Mouse (Mus musculus): Measurements from ENCODE around the gene Rab4a. TPM values are rescaled to one million over a fixed set of nuclear protein-coding genes. Genes with fewer than 3 reads are reported as not detected.

The Rab4a gene
- total RNA-seq, 2 experiments from 2014 or later = 41.0 to 45.8 TPM

- DNase-seq (ENCODE audit: low spot score in 2 of 2) = no peak
- intact Hi-C loops (cut with DNase I) = no loop called here
These were observed 32.7 kb downstream of the Rab4a start for GRCm38 (mm10) chr8:123838496-123838895.

- peak; percentile 79 to 82 for DNase-seq (ENCODE audit: low spot score in 2 of 2)
- intact Hi-C loops (cut with DNase I) = loop anchor here (1.0 kb wide), 1 partner anchor 37 kb away; no protein-coding TSS in a partner anchor
These were observed 35.0 kb downstream of the Rab4a start for GRCm38 (mm10) chr8:123840578-123841345.

- DNase-seq (ENCODE audit: low spot score in 2 of 2) = no peak
- intact Hi-C loops (cut with DNase I) = no loop called here
These were observed 36.3 kb downstream of the Rab4a start for GRCm38 (mm10) chr8:123842086-123842485.

- intact Hi-C loops (cut with DNase I) = loop anchor here (2.0 kb wide), 1 partner anchor 14 kb away; no protein-coding TSS in a partner anchor
- no peak for DNase-seq (ENCODE audit: low spot score in 2 of 2)
These were observed 38.6 kb downstream of the Rab4a start for GRCm38 (mm10) chr8:123844341-123844740.

DNA sequence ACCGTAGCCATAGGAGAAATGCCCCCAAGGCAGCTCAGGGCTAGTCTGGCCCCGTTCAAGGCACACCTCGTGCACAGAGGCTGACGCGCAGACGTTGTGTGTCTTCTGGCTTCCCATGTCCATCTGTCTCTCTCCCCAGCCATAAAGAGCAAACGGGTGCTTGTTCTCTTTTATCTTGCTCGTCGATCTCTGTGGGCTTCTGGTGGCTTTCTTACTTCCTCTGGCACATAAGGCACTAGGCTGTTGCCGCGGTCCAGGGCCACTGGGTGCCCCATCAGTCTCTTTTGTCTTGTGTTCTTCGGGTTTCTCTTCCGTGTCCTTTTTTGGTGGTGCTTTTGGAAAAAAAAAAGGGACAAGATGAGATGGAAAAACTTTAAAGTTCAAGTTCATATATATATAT, 39.3 kb downstream of the Rab4a start:
- intact Hi-C loops (cut with DNase I) = loop anchor here (2.0 kb wide), 1 partner anchor 14 kb away; no protein-coding TSS in a partner anchor
- no peak for DNase-seq (ENCODE audit: low spot score in 2 of 2)

DNA sequence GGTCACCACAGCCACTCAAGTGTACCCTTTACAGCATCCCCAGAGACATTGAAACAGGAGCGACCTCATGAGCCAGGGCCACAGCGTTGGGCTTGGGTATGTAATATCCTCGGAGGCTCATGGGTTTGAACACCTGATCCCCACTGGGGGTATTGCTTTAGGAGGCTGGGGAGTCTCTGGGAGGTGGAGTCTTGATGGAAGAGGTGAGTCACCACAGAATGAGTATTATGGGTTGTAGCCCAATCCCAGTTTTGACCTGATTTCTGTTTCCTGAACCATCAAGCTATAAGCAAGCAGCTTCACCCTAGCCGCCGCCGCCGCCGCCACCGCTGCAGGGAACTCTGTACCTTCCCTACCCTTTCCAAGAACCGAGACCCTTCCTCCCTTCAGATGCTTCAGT, 40.2 kb downstream of the Rab4a start:
- intact Hi-C loops (cut with DNase I) = loop anchor here (2.0 kb wide), 1 partner anchor 13 kb away; no protein-coding TSS in a partner anchor
- DNase-seq (ENCODE audit: low spot score in 2 of 2) = no peak

DNA sequence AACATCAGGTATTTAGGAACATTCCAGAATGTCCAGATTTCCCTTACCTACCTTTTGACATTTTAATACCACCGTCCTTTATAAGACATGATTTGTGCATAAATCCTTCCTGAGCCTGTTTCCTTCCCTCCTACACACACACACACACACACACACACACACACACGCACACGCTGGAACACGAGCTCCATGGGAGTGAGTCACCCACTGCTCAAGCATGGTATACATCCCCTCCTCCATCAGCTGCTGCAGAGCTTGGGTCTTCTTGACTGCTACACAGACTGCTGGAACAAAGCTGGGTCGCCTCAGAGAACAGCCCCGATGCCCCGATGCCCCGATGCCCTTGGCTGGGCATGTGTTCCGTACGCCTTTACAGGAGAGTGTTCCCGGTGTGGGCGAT, 40.7 kb downstream of the Rab4a start:
- peak in 1 of 2 experiments; percentile 58 for DNase-seq (ENCODE audit: low spot score in 2 of 2)
- intact Hi-C loops (cut with DNase I) = no loop called here

GRCm38 (mm10) chr8:123847546-123847945, 41.8 kb downstream of the Rab4a start:
- intact Hi-C loops (cut with DNase I) = no loop called here

GRCm38 (mm10) chr8:123849352-123849751, 43.6 kb downstream of the Rab4a start:
- intact Hi-C loops (cut with DNase I) = no loop called here
- DNase-seq (ENCODE audit: low spot score in 2 of 2) = no peak

More at GRCm38 (mm10) chr8:123847546-123847945, 41.8 kb downstream of the Rab4a start:
- DNase-seq (ENCODE audit: low spot score in 2 of 2) = no peak

DNA sequence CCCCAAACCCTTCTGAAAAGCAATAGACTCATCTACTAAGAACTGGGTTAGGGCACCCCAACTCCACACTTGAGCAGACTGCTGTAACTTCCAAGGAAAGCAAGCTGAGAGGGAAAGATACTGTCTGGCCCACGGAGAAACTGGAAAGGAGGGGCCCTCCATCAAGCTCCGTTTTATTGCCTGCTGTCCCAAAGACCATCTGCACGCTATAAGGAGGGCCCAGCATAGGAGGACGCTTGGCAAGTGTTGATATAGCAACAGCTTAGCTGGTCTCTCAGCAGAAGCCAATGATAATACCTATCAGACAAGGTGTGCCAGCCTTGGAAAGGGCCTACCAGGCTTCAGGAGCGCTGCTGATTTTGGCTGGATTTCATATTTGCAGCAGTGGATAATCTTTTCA, 45.8 kb downstream of the Rab4a start:
- intact Hi-C loops (cut with DNase I) = no loop called here

GRCm38 (mm10) chr8:123854252-123854651, 48.5 kb downstream of the Rab4a start:
- intact Hi-C loops (cut with DNase I) = no loop called here
- DNase-seq (ENCODE audit: low spot score in 2 of 2) = no peak

More for the DNA sequence above, 45.8 kb downstream of the Rab4a start:
- DNase-seq (ENCODE audit: low spot score in 2 of 2) = no peak

DNA sequence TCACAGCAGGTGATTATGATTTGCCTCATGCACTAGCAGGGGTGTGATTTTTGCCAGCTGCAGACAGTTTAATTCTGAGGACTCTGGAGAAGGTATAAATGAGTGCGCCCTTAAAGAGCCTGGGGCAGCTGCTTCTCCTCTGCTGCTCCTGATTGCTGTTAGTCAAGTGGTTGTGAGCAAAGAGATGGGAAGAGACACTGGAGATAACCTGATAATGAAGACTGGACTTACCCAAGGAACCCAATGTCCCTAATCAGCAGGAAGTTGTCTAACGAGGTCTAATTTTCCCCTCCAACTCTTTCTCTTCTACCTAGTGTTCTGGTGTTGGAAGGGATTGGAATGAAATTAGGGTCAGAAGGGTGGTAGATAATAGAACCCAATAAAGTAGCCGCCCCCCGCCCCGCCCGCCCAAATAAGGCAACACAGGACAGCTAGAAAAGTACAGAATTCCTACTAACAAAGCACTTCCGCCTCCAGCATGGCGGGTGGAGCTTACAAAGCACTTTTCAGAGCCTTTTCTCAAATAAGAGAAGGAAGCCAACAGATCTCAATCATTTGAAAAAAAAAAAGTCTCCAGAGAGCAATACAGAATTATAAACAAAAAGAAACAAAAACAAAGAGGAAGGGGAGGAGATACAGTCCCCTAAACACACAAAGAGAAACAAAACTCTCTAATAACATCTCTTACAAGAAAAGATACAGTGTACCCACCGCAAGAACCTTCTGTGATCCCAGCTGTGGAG, 49.1 kb downstream of the Rab4a start:
- no peak for DNase-seq (ENCODE audit: low spot score in 2 of 2)
- intact Hi-C loops (cut with DNase I) = no loop called here

DNA sequence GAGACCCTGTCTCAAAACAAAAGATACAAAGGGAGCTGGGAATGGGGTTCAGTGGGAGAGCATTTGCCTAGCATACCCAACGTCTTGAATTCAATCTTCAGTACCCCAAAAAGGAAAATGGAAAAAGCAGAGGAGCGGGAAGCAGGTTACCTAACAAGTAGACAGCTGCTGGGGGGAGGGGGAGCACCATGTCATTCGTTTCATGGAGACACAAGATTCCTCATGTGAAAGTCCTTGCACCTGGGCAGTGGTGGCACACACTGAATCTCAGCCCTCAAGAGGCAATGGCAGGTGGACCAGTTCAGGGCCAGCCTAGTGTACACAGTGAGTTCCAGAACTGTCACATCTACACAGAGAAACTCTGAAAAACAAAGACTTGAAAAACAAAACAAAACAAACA, 51.6 kb downstream of the Rab4a start:
- no peak for DNase-seq (ENCODE audit: low spot score in 2 of 2)
- intact Hi-C loops (cut with DNase I) = no loop called here

GRCm38 (mm10) chr8:123858574-123858940, 52.8 kb downstream of the Rab4a start:
- intact Hi-C loops (cut with DNase I) = loop anchor here (2.0 kb wide), 2 partner anchors 14 to 34 kb away; no protein-coding TSS in a partner anchor

GRCm38 (mm10) chr8:123858941-123859647, 53.3 kb downstream of the Rab4a start:
- DNase-seq (ENCODE audit: low spot score in 2 of 2) = peak; percentile 90 to 93
- intact Hi-C loops (cut with DNase I) = loop anchor here (2.0 kb wide), 2 partner anchors 14 to 34 kb away; no protein-coding TSS in a partner anchor

More at GRCm38 (mm10) chr8:123858574-123858940, 52.8 kb downstream of the Rab4a start:
- no peak for DNase-seq (ENCODE audit: low spot score in 2 of 2)

DNA sequence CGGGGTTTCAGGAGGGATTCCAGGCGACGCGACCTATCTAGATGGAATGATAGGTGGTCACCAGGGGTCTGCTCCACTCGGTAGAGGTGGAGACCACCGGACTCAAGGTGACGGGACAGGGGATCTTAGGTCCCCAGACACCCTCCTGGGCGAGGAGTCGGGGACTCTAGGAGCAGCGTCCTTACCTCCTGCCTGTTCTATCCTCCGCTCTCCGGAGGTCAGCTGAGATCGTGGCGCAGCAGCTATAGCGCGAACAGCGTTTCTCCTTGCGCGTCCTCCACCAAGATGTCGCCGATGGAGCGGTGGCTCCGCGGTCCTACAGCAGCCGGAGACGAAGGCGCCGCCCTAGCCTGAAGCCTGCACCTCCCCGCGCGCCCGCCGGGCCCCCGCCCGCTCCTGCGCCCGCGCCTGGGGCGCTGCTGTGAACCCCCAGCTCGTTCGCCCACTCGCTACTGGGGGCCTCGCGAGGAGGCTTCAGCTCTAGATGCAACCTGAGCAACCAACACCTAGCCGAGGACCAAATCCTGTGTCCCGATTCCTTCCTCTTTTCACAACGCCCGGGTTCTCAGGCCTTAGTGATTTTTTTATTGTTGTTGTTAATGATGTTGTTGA, 54.0 kb downstream of the Rab4a start, which contains the start of gene Ccsap:
TSS of gene Ccsap (minus strand) at position 562 of the 612 bp plus-strand sequence.
- intact Hi-C loops (cut with DNase I) = loop anchor here (2.0 kb wide), 2 partner anchors 15 to 33 kb away; no protein-coding TSS in a partner anchor
- DNase-seq (ENCODE audit: low spot score in 2 of 2) = peak; percentile 68 to 78

DNA sequence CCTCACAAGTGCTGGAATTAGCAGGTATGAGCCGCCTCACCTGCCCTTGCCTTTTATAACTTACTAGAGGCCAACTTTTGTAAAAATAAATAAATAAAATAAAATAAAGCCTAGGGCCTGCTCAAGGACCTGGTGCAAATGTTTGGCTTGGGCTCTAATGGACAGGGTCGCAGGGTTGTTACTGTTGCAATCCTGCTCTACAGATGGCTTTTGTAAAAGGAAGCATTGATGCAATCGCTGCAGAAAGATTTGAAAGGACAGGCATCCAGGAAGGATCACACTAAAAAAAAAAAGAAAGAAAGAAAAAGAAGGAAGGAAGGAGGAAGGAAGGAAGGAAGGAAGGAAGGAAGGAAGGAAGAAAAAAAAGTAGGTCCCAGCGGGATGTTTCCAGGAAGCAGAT, 54.6 kb downstream of the Rab4a start:
- no peak for DNase-seq (ENCODE audit: low spot score in 2 of 2)
- intact Hi-C loops (cut with DNase I) = no loop called here

DNA sequence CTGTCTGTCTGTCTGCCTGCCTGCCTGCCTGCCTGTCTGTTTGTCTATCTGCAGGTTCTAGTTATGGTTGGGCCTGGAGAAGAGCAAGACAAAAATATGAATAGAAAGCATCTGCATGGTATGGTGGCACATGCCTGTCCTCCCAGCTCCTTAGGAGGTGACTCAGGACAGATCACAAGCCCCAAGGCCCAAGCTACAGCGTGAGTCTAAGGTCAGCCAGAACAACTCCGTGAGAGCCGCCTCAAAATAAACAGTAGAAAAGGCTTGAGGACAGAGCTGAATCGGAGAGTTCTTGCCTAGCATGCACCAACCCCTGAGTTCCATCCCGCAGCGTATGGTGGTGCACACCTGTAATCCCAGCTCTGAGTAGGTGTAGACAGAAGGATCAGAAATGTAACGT, 60.0 kb downstream of the Rab4a start:
- DNase-seq (ENCODE audit: low spot score in 2 of 2) = no peak
- intact Hi-C loops (cut with DNase I) = no loop called here

DNA sequence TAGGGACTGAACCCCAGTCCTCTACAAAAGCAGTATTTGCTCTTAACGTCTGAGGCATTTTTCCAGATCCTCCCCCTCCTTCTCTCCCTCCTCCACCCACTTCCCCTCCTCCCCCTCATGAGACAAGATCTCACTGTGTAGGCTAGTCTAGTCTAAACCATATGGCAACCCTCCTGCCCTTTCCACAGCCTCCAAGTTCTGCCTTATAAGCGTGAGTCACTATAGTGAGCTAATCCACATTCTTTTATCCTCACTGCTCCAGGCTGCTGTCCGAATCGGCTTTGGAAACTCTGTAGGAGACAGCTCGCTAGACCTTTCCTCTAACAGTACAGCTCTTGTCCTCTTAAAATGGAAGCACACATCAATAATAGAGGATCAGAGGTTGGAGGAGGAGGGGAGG, 61.2 kb downstream of the Rab4a start:
- intact Hi-C loops (cut with DNase I) = no loop called here
- no peak for DNase-seq (ENCODE audit: low spot score in 2 of 2)
